Mouse (Mus musculus) stomach, postnatal 0 days (tissue): ENCODE results near the gene Rbp3. TPM values are rescaled to one million over a fixed set of nuclear protein-coding genes. Genes with fewer than 3 reads are reported as not detected.
A peak's percentile ranks its signal among the peaks of the same experiment; 100 is the strongest.

ENCODE experiments used
- ATAC-seq: fragments of 200-750 bp; cut with Nextera tagmentation; 2 replicates; pipeline ENCODE4 v1.8.0; 2017; ENCODE audit not compliant: low FRiP score, low TSS enrichment
- DNase-seq: peaks from one replicate; pipeline ENCODE4 v3.0.0-alpha.2; 2016; ENCODE audit warnings: low spot score
- H3K27ac ChIP-seq: fragments of 300-500 bp; sonication (generic); replicated peaks from 2 replicates; pipeline ENCODE4 v1.5.1; 2014; ENCODE audit warnings: mild to moderate bottlenecking, control low read depth
- H3K27me3 ChIP-seq: fragments of 300-500 bp; sonication (generic); 2 replicates; pipeline ENCODE4 v1.6.1; 2014; ENCODE audit warnings: low read length; ENCODE audit not compliant: control insufficient read depth, insufficient read depth
- H3K36me3 ChIP-seq: fragments of 300-500 bp; sonication (generic); 2 replicates; pipeline ENCODE4 v1.6.1; 2014; ENCODE audit warnings: low read length, mixed read lengths; ENCODE audit not compliant: control insufficient read depth, insufficient read depth
- H3K4me1 ChIP-seq: fragments of 300-500 bp; sonication (generic); replicated peaks from 2 replicates; pipeline ENCODE4 v1.6.1; 2014; ENCODE audit warnings: antibody characterized with exemption; ENCODE audit not compliant: control insufficient read depth, insufficient read depth
- H3K4me2 ChIP-seq: fragments of 300-500 bp; sonication (generic); replicated peaks from 2 replicates; pipeline ENCODE4 v1.6.1; 2014; ENCODE audit warnings: low read depth, mild to moderate bottlenecking, control low read depth, moderate library complexity
- H3K4me3 ChIP-seq: fragments of 300-500 bp; sonication (generic); 2 replicates; pipeline ENCODE4 v1.5.1; 2014; ENCODE audit warnings: low read depth, low read length, control low read depth
- H3K9ac ChIP-seq: fragments of 300-500 bp; sonication (generic); 2 replicates; pipeline ENCODE4 v1.6.1; 2014; ENCODE audit warnings: mild to moderate bottlenecking, low read length, control low read depth, mixed read lengths
- H3K9me3 ChIP-seq: fragments of 300-500 bp; sonication (generic); 2 replicates; pipeline ENCODE4 v1.6.1; 2016; ENCODE audit warnings: low read length; ENCODE audit not compliant: control insufficient read depth
- CTCF ChIP-seq: IDR thresholded peaks from 2 replicates; pipeline ENCODE4 v1.5.1; 2016; ENCODE audit warnings: antibody characterized with exemption, low read depth, mild to moderate bottlenecking, moderate library complexity
- EP300 ChIP-seq: optimal IDR thresholded peaks from 2 replicates; pipeline ENCODE3; 2016; ENCODE audit warnings: antibody characterized with exemption
- WGBS: fragments of 180-500 bp; shearing (Covaris S2); extraction: QIAGEN DNeasy Blood & Tissue Kit; methylation state at CpG from one replicate; pipeline ENCODE4 v1.1.7; 2014; 5-methylcytosine and 5-hydroxymethylcytosine counted together
- polyA plus RNA-seq: library from polyadenylated mRNA; unstranded; fragments of >200 nt; fragmentation: Nextera tagmentation; extraction: Ambion mirVana; gene quantifications from 2 replicates; pipeline ENCODE4 v1.2.1, GENCODE M21; 2015

The Rbp3 gene
- polyA plus RNA-seq, 1 experiment from 2014 or later, result not detected

- Histone ChIP-seq H3K4me3 (no peak within 1 kb of the TSS), H3K27ac (no peak within 1 kb of the TSS), H3K27me3 (no peaks in the 10 kb centered on the region), H3K36me3 (no peaks in the 10 kb centered on the region), H3K9ac (no peak within 1 kb of the TSS), H3K9me3 (no peaks in the 10 kb centered on the region), H3K4me2 (no peak within 1 kb of the TSS), H3K4me1 (no peaks in the 10 kb centered on the region)
- WGBS, result 57% methylated on average over 8 of the region's 8 CpGs
- TF ChIP-seq EP300, result no peak
- DNase-seq (no peak), ATAC-seq (no peak)
These were observed 13.1 kb upstream of the Rbp3 start, which contains the start of gene Gdf2 for GRCm38 (mm10) chr14:33940739-33941138. Gene Gdf2 (plus strand): TSS chr14:33941039.

- H3K27me3 ChIP-seq, result no peaks in the 10 kb centered on the region
- H3K4me2 ChIP-seq, result no peak overlapping the region
- no peak for ATAC-seq
- H3K9ac ChIP-seq, result no peak overlapping the region
- WGBS, result 79% methylated on average over 5 of the region's 5 CpGs
- H3K27ac ChIP-seq, result no peak overlapping the region
- TF ChIP-seq CTCF (no peak), EP300 (no peak)
- no peaks in the 10 kb centered on the region for H3K9me3 ChIP-seq
- H3K36me3 ChIP-seq, result no peaks in the 10 kb centered on the region
- no peak overlapping the region for H3K4me3 ChIP-seq
- no peaks in the 10 kb centered on the region for H3K4me1 ChIP-seq
- no peak for DNase-seq
These were observed 11.6 kb upstream of the Rbp3 start for GRCm38 (mm10) chr14:33942222-33942621.

- Histone ChIP-seq H3K4me2 (no peak overlapping the region), H3K27me3 (no peaks in the 10 kb centered on the region), H3K4me1 (no peaks in the 10 kb centered on the region), H3K36me3 (no peaks in the 10 kb centered on the region), H3K27ac (no peak overlapping the region), H3K4me3 (no peak overlapping the region), H3K9ac (no peak overlapping the region), H3K9me3 (no peaks in the 10 kb centered on the region)
- ATAC-seq, result no peak
- DNase-seq, result no peak
- 67% methylated on average over 6 of the region's 6 CpGs for WGBS
- TF ChIP-seq EP300, result no peak
- TF ChIP-seq CTCF, result no peak
These were observed 7.7 kb upstream of the Rbp3 start for GRCm38 (mm10) chr14:33946125-33946524.

- Histone ChIP-seq H3K27ac (no peak overlapping the region), H3K9ac (no peak overlapping the region), H3K9me3 (no peaks in the 10 kb centered on the region), H3K4me2 (no peak overlapping the region), H3K4me3 (no peak overlapping the region), H3K4me1 (no peaks in the 10 kb centered on the region), H3K36me3 (no peaks in the 10 kb centered on the region), H3K27me3 (no peaks in the 10 kb centered on the region)
- DNase-seq, result no peak
- no peak for ATAC-seq
- TF ChIP-seq CTCF, result peak; percentile 40
- TF ChIP-seq EP300, result no peak
- WGBS, result 34% methylated on average over 6 of the region's 6 CpGs
These were observed 1.4 kb upstream of the Rbp3 start for GRCm38 (mm10) chr14:33952233-33952981.

- ATAC-seq (no peak), DNase-seq (no peak)
- H3K9me3 ChIP-seq, result no peaks in the 10 kb centered on the region
- H3K36me3 ChIP-seq, result no peaks in the 10 kb centered on the region
- no peaks in the 10 kb centered on the region for H3K4me1 ChIP-seq
- no peak overlapping the region for H3K4me2 ChIP-seq
- H3K9ac ChIP-seq, result no peak overlapping the region
- H3K27me3 ChIP-seq, result no peaks in the 10 kb centered on the region
- H3K4me3 ChIP-seq, result no peak overlapping the region
- TF ChIP-seq CTCF (0 out of 2 replicates have a peak, but pooled peaks have one; percentile 11), EP300 (no peak)
- WGBS, result 76% methylated on average over 13 of the region's 13 CpGs
- H3K27ac ChIP-seq, result no peak overlapping the region
These were observed 2.3 kb downstream of the Rbp3 start for GRCm38 (mm10) chr14:33956055-33956454.

- no peak for DNase-seq
- TF ChIP-seq CTCF (no peak), EP300 (no peak)
These were observed 4.4 kb downstream of the Rbp3 start for GRCm38 (mm10) chr14:33958186-33958585.

More at GRCm38 (mm10) chr14:33958186-33958585, 4.4 kb downstream of the Rbp3 start:
- no peaks in the 10 kb centered on the region for H3K36me3 ChIP-seq
- no peak overlapping the region for H3K4me3 ChIP-seq
- H3K9ac ChIP-seq, result no peak overlapping the region
- H3K27ac ChIP-seq, result no peak overlapping the region
- no peaks in the 10 kb centered on the region for H3K4me1 ChIP-seq
- H3K9me3 ChIP-seq, result no peaks in the 10 kb centered on the region
- 85% methylated on average over 4 of the region's 4 CpGs for WGBS
- no peak for ATAC-seq
- H3K4me2 ChIP-seq, result no peak overlapping the region
- no peaks in the 10 kb centered on the region for H3K27me3 ChIP-seq
